Mouse (Mus musculus): ENCODE results near the gene Plekho1. TPM values are rescaled to one million over a fixed set of nuclear protein-coding genes. Genes with fewer than 3 reads are reported as not detected.

The Plekho1 gene
- polyA plus RNA-seq, 2 experiments = 3.6 to 9.0 TPM

GRCm38 (mm10) chr3:95988969-95989368, 6.8 kb downstream of the Plekho1 start:
- no peaks in the 10 kb centered on the region for H3K36me3 ChIP-seq (replicated peaks; ENCODE audit: control insufficient read depth, insufficient read depth, low read depth)
- ATAC-seq (ENCODE audit: insufficient read depth) = no peak
- peaks cover 0 to 29% of the 10 kb centered on the region in 2 experiments; a peak in 3 of 4 replicates for H3K4me1 ChIP-seq (replicated peaks; ENCODE audit: control insufficient read depth in 2 of 2, insufficient read depth in 2 of 2, low read length in 1 of 2)
- DNase-seq (ENCODE audit: low read depth in 3 of 3, low spot score in 3 of 3) = no peak
- TF ChIP-seq CTCF (IDR thresholded peaks at IDR 0.05; ENCODE audit: low read depth) (no peak), EP300 (IDR thresholded peaks at IDR 0.05; ENCODE audit: low read depth) (no peak)
- H3K27ac ChIP-seq = no peak overlapping the region
- no peak overlapping the region for H3K9ac ChIP-seq (replicated peaks)
- H3K4me3 ChIP-seq (ENCODE audit: insufficient read depth in 1 of 2, low read depth in 2 of 2, low read length in 2 of 2) = no peak overlapping the region
- no peak overlapping the region for H3K4me2 ChIP-seq (ENCODE audit: low read depth)
- WGBS (ENCODE audit: insufficient replicate concordance) = 78% methylated on average over 10 of the region's 10 CpGs
- H3K27me3 ChIP-seq (ENCODE audit: control insufficient read depth, insufficient read depth, low read length) = peaks cover 6% of the 10 kb centered on the region
- H3K9me3 ChIP-seq (ENCODE audit: control insufficient read depth, low read length) = no peaks in the 10 kb centered on the region

GRCm38 (mm10) chr3:95988138-95988537, 7.7 kb downstream of the Plekho1 start:
- peaks cover 0 to 29% of the 10 kb centered on the region in 2 experiments; a peak in 3 of 4 replicates for H3K4me1 ChIP-seq (replicated peaks; ENCODE audit: control insufficient read depth in 2 of 2, insufficient read depth in 2 of 2, low read length in 1 of 2)
- ATAC-seq (ENCODE audit: insufficient read depth) (no peak), DNase-seq (ENCODE audit: low read depth in 3 of 3, low spot score in 3 of 3) (no peak)
- 74% methylated on average over 1 of the region's 1 CpGs for WGBS (ENCODE audit: insufficient replicate concordance)
- H3K27ac ChIP-seq = no peak overlapping the region
- H3K9ac ChIP-seq (replicated peaks) = no peak overlapping the region
- no peak overlapping the region for H3K4me3 ChIP-seq (ENCODE audit: insufficient read depth in 1 of 2, low read depth in 2 of 2, low read length in 2 of 2)
- H3K9me3 ChIP-seq (ENCODE audit: control insufficient read depth, low read length) = no peaks in the 10 kb centered on the region
- no peak overlapping the region for H3K4me2 ChIP-seq (ENCODE audit: low read depth)
- H3K36me3 ChIP-seq (replicated peaks; ENCODE audit: control insufficient read depth, insufficient read depth, low read depth) = no peaks in the 10 kb centered on the region
- no peak for TF ChIP-seq EP300 (IDR thresholded peaks at IDR 0.05; ENCODE audit: low read depth)
- TF ChIP-seq CTCF (IDR thresholded peaks at IDR 0.05; ENCODE audit: low read depth) = no peak
- H3K27me3 ChIP-seq (ENCODE audit: control insufficient read depth, insufficient read depth, low read length) = no peaks in the 10 kb centered on the region; the same call in 1 of the 2 replicates

- 14% methylated on average over 6 of the region's 6 CpGs for WGBS (ENCODE audit: insufficient replicate concordance)
- no peak for TF ChIP-seq CTCF (IDR thresholded peaks at IDR 0.05; ENCODE audit: low read depth)
- TF ChIP-seq EP300 (IDR thresholded peaks at IDR 0.05; ENCODE audit: low read depth) = no peak
- Histone ChIP-seq H3K27me3 (ENCODE audit: control insufficient read depth, insufficient read depth, low read length) (no peaks in the 10 kb centered on the region; the same call in 1 of the 2 replicates), H3K9me3 (ENCODE audit: control insufficient read depth, low read length) (no peaks in the 10 kb centered on the region), H3K4me2 (ENCODE audit: low read depth) (no peak overlapping the region), H3K27ac (no peak overlapping the region), H3K36me3 (replicated peaks; ENCODE audit: control insufficient read depth, insufficient read depth, low read depth) (no peaks in the 10 kb centered on the region), H3K4me1 (replicated peaks; ENCODE audit: control insufficient read depth in 2 of 2, insufficient read depth in 2 of 2, low read length in 1 of 2) (peaks cover 0 to 26% of the 10 kb centered on the region in 2 experiments; a peak in 3 of 4 replicates), H3K4me3 (ENCODE audit: insufficient read depth in 1 of 2, low read depth in 2 of 2, low read length in 2 of 2) (no peak overlapping the region), H3K9ac (replicated peaks) (no peak overlapping the region)
- DNase-seq (ENCODE audit: low read depth in 3 of 3, low spot score in 3 of 3) (no peak), ATAC-seq (ENCODE audit: insufficient read depth) (no peak)
Observed at GRCm38 (mm10) chr3:95987386-95988110, 8.3 kb downstream of the Plekho1 start.

GRCm38 (mm10) chr3:95986984-95987383, 8.8 kb downstream of the Plekho1 start:
- 34% methylated on average over 4 of the region's 4 CpGs for WGBS (ENCODE audit: insufficient replicate concordance)
- no peak for TF ChIP-seq CTCF (IDR thresholded peaks at IDR 0.05; ENCODE audit: low read depth)
- no peak for TF ChIP-seq EP300 (IDR thresholded peaks at IDR 0.05; ENCODE audit: low read depth)
- Histone ChIP-seq H3K27ac (no peak overlapping the region), H3K4me1 (replicated peaks; ENCODE audit: control insufficient read depth in 2 of 2, insufficient read depth in 2 of 2, low read length in 1 of 2) (peaks cover 0 to 24% of the 10 kb centered on the region in 2 experiments; a peak in 3 of 4 replicates), H3K9ac (replicated peaks) (no peak overlapping the region), H3K4me2 (ENCODE audit: low read depth) (0 out of 2 replicates have a peak overlapping the region, but pooled peaks have one; percentile 4), H3K9me3 (ENCODE audit: control insufficient read depth, low read length) (no peaks in the 10 kb centered on the region), H3K4me3 (ENCODE audit: insufficient read depth in 1 of 2, low read depth in 2 of 2, low read length in 2 of 2) (no peak overlapping the region), H3K36me3 (replicated peaks; ENCODE audit: control insufficient read depth, insufficient read depth, low read depth) (no peaks in the 10 kb centered on the region), H3K27me3 (ENCODE audit: control insufficient read depth, insufficient read depth, low read length) (no peaks in the 10 kb centered on the region; the same call in 1 of the 2 replicates)
- DNase-seq (ENCODE audit: low read depth in 3 of 3, low spot score in 3 of 3) (no peak), ATAC-seq (ENCODE audit: insufficient read depth) (no peak)

GRCm38 (mm10) chr3:95986001-95986622, 9.7 kb downstream of the Plekho1 start:
- TF ChIP-seq CTCF (IDR thresholded peaks at IDR 0.05; ENCODE audit: low read depth) (no peak), EP300 (IDR thresholded peaks at IDR 0.05; ENCODE audit: low read depth) (no peak)

More at GRCm38 (mm10) chr3:95986001-95986622, 9.7 kb downstream of the Plekho1 start:
- Histone ChIP-seq H3K27me3 (ENCODE audit: control insufficient read depth, insufficient read depth, low read length) (no peaks in the 10 kb centered on the region; the same call in 1 of the 2 replicates), H3K36me3 (replicated peaks; ENCODE audit: control insufficient read depth, insufficient read depth, low read depth) (no peaks in the 10 kb centered on the region), H3K4me2 (ENCODE audit: low read depth) (peak overlapping the region; percentile 3), H3K9ac (replicated peaks) (no peak overlapping the region), H3K4me3 (ENCODE audit: insufficient read depth in 1 of 2, low read depth in 2 of 2, low read length in 2 of 2) (no peak overlapping the region; a peak in 1 of 4 replicates), H3K4me1 (replicated peaks; ENCODE audit: control insufficient read depth in 2 of 2, insufficient read depth in 2 of 2, low read length in 1 of 2) (peaks cover 0 to 24% of the 10 kb centered on the region in 2 experiments; a peak in 3 of 4 replicates), H3K27ac (no peak overlapping the region), H3K9me3 (ENCODE audit: control insufficient read depth, low read length) (no peaks in the 10 kb centered on the region)
- 10% methylated on average over 21 of the region's 21 CpGs for WGBS (ENCODE audit: insufficient replicate concordance)
- DNase-seq (ENCODE audit: low read depth in 3 of 3, low spot score in 3 of 3) (no peak), ATAC-seq (ENCODE audit: insufficient read depth) (no peak)

All from liver, embryonic 14.5 days (tissue).